Mouse (Mus musculus): ENCODE results near the gene Ext2. TPM values are rescaled to one million over a fixed set of nuclear protein-coding genes. Genes with fewer than 3 reads are reported as not detected.

Ext2 gene
- polyA plus RNA-seq, 1 experiment = 73.2 TPM

GRCm38 (mm10) chr2:93805523-93805922 is 16.8 kb downstream of the Ext2 start:
- H3K79me2 ChIP-seq (ENCODE audit: control insufficient read depth, insufficient read depth) = no peaks in the 10 kb centered on the region
- H3K79me3 ChIP-seq (ENCODE audit: low read depth) = no peaks in the 10 kb centered on the region
- H3K27me3 ChIP-seq (ENCODE audit: control insufficient read depth, insufficient read depth, insufficient read length) = no peaks in the 10 kb centered on the region
- H3K4me3 ChIP-seq (ENCODE audit: insufficient read depth, poor library complexity, severe bottlenecking) = no peak overlapping the region
- no peak overlapping the region for H3ac ChIP-seq (ENCODE audit: control insufficient read depth, insufficient read length, low read depth)
- peaks cover 57% of the 10 kb centered on the region for H3K36me3 ChIP-seq (ENCODE audit: control insufficient read depth, insufficient read depth)
- TF ChIP-seq CTCF (IDR thresholded peaks at IDR 0.05; ENCODE audit: control insufficient read depth, insufficient read depth, insufficient read length) = no peak

GRCm38 (mm10) chr2:93805066-93805465 is 17.3 kb downstream of the Ext2 start:
- H3K4me3 ChIP-seq (ENCODE audit: insufficient read depth, poor library complexity, severe bottlenecking) = no peak overlapping the region
- H3K79me2 ChIP-seq (ENCODE audit: control insufficient read depth, insufficient read depth) = no peaks in the 10 kb centered on the region
- no peaks in the 10 kb centered on the region for H3K79me3 ChIP-seq (ENCODE audit: low read depth)
- no peaks in the 10 kb centered on the region for H3K27me3 ChIP-seq (ENCODE audit: control insufficient read depth, insufficient read depth, insufficient read length)
- TF ChIP-seq MYOG (IDR thresholded peaks at IDR 0.05; ENCODE audit: control insufficient read depth, extremely low read depth, insufficient read length) (no peak), CTCF (IDR thresholded peaks at IDR 0.05; ENCODE audit: control insufficient read depth, insufficient read depth, insufficient read length) (no peak), MYOD1 (IDR thresholded peaks at IDR 0.05; ENCODE audit: control insufficient read depth, insufficient read length, low read depth) (no peak), USF1 (IDR thresholded peaks at IDR 0.05; ENCODE audit: low read depth) (no peak)
- peaks cover 57% of the 10 kb centered on the region for H3K36me3 ChIP-seq (ENCODE audit: control insufficient read depth, insufficient read depth)
- no peak overlapping the region for H3ac ChIP-seq (ENCODE audit: control insufficient read depth, insufficient read length, low read depth)

GRCm38 (mm10) chr2:93802947-93803346 is 19.4 kb downstream of the Ext2 start:
- H3K4me3 ChIP-seq (ENCODE audit: insufficient read depth, poor library complexity, severe bottlenecking) = no peak overlapping the region
- no peak for TF ChIP-seq MYOG (IDR thresholded peaks at IDR 0.05; ENCODE audit: control insufficient read depth, extremely low read depth, insufficient read length)
- no peak for TF ChIP-seq CEBPB (IDR thresholded peaks at IDR 0.05; ENCODE audit: low read depth)
- no peak for TF ChIP-seq CTCF (IDR thresholded peaks at IDR 0.05; ENCODE audit: control insufficient read depth, insufficient read depth, insufficient read length)
- TF ChIP-seq USF1 (IDR thresholded peaks at IDR 0.05; ENCODE audit: low read depth) = no peak
- TF ChIP-seq FOSL1 (IDR thresholded peaks at IDR 0.05; ENCODE audit: insufficient read depth, low read length, poor library complexity, severe bottlenecking) = no peak
- TF ChIP-seq MYOD1 (IDR thresholded peaks at IDR 0.05; ENCODE audit: control insufficient read depth, insufficient read length, low read depth) = no peak
- no peak for TF ChIP-seq MAX (IDR thresholded peaks at IDR 0.05)
- H3K36me3 ChIP-seq (ENCODE audit: control insufficient read depth, insufficient read depth) = peaks cover 46% of the 10 kb centered on the region
- no peak overlapping the region for H3ac ChIP-seq (ENCODE audit: control insufficient read depth, insufficient read length, low read depth)
- H3K79me3 ChIP-seq (ENCODE audit: low read depth) = no peaks in the 10 kb centered on the region
- no peaks in the 10 kb centered on the region for H3K79me2 ChIP-seq (ENCODE audit: control insufficient read depth, insufficient read depth)
- H3K27me3 ChIP-seq (ENCODE audit: control insufficient read depth, insufficient read depth, insufficient read length) = no peaks in the 10 kb centered on the region

GRCm38 (mm10) chr2:93801097-93801496 is 21.3 kb downstream of the Ext2 start:
- Histone ChIP-seq H3K4me3 (ENCODE audit: insufficient read depth, poor library complexity, severe bottlenecking) (no peak overlapping the region), H3K79me3 (ENCODE audit: low read depth) (no peaks in the 10 kb centered on the region), H3K79me2 (ENCODE audit: control insufficient read depth, insufficient read depth) (no peaks in the 10 kb centered on the region), H3K36me3 (ENCODE audit: control insufficient read depth, insufficient read depth) (peaks cover 53% of the 10 kb centered on the region), H3K27me3 (ENCODE audit: control insufficient read depth, insufficient read depth, insufficient read length) (no peaks in the 10 kb centered on the region), H3ac (ENCODE audit: control insufficient read depth, insufficient read length, low read depth) (no peak overlapping the region)
- TF ChIP-seq CEBPB (IDR thresholded peaks at IDR 0.05; ENCODE audit: low read depth) (no peak), MAX (IDR thresholded peaks at IDR 0.05) (no peak), CTCF (IDR thresholded peaks at IDR 0.05; ENCODE audit: control insufficient read depth, insufficient read depth, insufficient read length) (no peak), MYOD1 (IDR thresholded peaks at IDR 0.05; ENCODE audit: control insufficient read depth, insufficient read length, low read depth) (no peak), FOSL1 (IDR thresholded peaks at IDR 0.05; ENCODE audit: insufficient read depth, low read length, poor library complexity, severe bottlenecking) (no peak), USF1 (IDR thresholded peaks at IDR 0.05; ENCODE audit: low read depth) (no peak), MYOG (IDR thresholded peaks at IDR 0.05; ENCODE audit: control insufficient read depth, extremely low read depth, insufficient read length) (no peak)

- H3K27me3 ChIP-seq (ENCODE audit: control insufficient read depth, insufficient read depth, insufficient read length) = no peaks in the 10 kb centered on the region
- TF ChIP-seq MYOG (IDR thresholded peaks at IDR 0.05; ENCODE audit: control insufficient read depth, extremely low read depth, insufficient read length) = no peak
- TF ChIP-seq USF1 (IDR thresholded peaks at IDR 0.05; ENCODE audit: low read depth) = no peak
- no peak for TF ChIP-seq CEBPB (IDR thresholded peaks at IDR 0.05; ENCODE audit: low read depth)
- TF ChIP-seq FOSL1 (IDR thresholded peaks at IDR 0.05; ENCODE audit: insufficient read depth, low read length, poor library complexity, severe bottlenecking) = no peak
- no peak for TF ChIP-seq MYOD1 (IDR thresholded peaks at IDR 0.05; ENCODE audit: control insufficient read depth, insufficient read length, low read depth)
- TF ChIP-seq MAX (IDR thresholded peaks at IDR 0.05) = no peak
- no peak for TF ChIP-seq CTCF (IDR thresholded peaks at IDR 0.05; ENCODE audit: control insufficient read depth, insufficient read depth, insufficient read length)
- H3ac ChIP-seq (ENCODE audit: control insufficient read depth, insufficient read length, low read depth) = no peak overlapping the region
- no peak overlapping the region for H3K4me3 ChIP-seq (ENCODE audit: insufficient read depth, poor library complexity, severe bottlenecking)
- H3K36me3 ChIP-seq (ENCODE audit: control insufficient read depth, insufficient read depth) = peaks cover 37% of the 10 kb centered on the region
- no peaks in the 10 kb centered on the region for H3K79me2 ChIP-seq (ENCODE audit: control insufficient read depth, insufficient read depth)
- H3K79me3 ChIP-seq (ENCODE audit: low read depth) = no peaks in the 10 kb centered on the region
Measured at GRCm38 (mm10) chr2:93797162-93797795, 25.1 kb downstream of the Ext2 start.

GRCm38 (mm10) chr2:93794375-93794774 is 28.0 kb downstream of the Ext2 start:
- Histone ChIP-seq H3K36me3 (ENCODE audit: control insufficient read depth, insufficient read depth) (peaks cover 29% of the 10 kb centered on the region), H3K79me3 (ENCODE audit: low read depth) (no peaks in the 10 kb centered on the region)

More at GRCm38 (mm10) chr2:93794375-93794774, 28.0 kb downstream of the Ext2 start:
- H3K27me3 ChIP-seq (ENCODE audit: control insufficient read depth, insufficient read depth, insufficient read length) = no peaks in the 10 kb centered on the region
- no peak overlapping the region for H3ac ChIP-seq (ENCODE audit: control insufficient read depth, insufficient read length, low read depth)
- no peak overlapping the region for H3K4me3 ChIP-seq (ENCODE audit: insufficient read depth, poor library complexity, severe bottlenecking)
- no peaks in the 10 kb centered on the region for H3K79me2 ChIP-seq (ENCODE audit: control insufficient read depth, insufficient read depth)
- TF ChIP-seq USF1 (IDR thresholded peaks at IDR 0.05; ENCODE audit: low read depth) (no peak), CEBPB (IDR thresholded peaks at IDR 0.05; ENCODE audit: low read depth) (no peak), CTCF (IDR thresholded peaks at IDR 0.05; ENCODE audit: control insufficient read depth, insufficient read depth, insufficient read length) (no peak), FOSL1 (IDR thresholded peaks at IDR 0.05; ENCODE audit: insufficient read depth, low read length, poor library complexity, severe bottlenecking) (no peak), MYOG (IDR thresholded peaks at IDR 0.05; ENCODE audit: control insufficient read depth, extremely low read depth, insufficient read length) (no peak), MAX (IDR thresholded peaks at IDR 0.05) (no peak)

All from C2C12 (cell line).